Mouse (Mus musculus) spleen, postnatal 4 days (tissue): ENCODE data around the gene Cacna1i.

Experiments used
- DNase-seq, 2 experiments: peaks; one replicate each; pipeline ENCODE4 v3.0.0; 2022; ENCODE audit warnings: low spot score in 2 of 2

The Cacna1i gene

DNA sequence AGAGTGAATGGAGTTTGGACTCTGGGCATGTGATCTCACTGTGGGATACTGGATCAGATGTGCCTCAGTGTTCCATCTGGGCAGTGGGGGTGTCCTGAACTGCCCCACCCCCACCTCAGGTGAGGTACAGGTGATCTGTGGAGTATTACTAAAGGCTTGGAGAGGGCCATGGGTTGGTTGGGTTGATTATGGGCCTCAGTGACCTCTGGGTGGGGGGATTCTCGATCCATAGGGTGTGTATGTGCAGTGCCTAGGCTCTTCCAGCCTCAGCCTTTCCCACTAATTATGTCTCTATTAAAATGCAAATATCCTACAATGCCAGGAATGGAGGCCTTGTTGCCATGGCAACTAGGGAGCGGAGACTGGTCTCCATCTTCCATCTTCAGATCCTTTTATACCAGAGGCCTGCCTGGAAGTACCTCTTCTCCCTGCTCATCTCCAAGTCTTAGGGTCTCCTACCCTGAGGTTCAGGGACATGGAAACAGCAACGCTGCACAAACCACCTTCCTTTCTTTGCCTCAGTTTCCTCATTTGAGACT lies 15.1 kb upstream of the Cacna1i start:
- DNase-seq, result no peak

DNA sequence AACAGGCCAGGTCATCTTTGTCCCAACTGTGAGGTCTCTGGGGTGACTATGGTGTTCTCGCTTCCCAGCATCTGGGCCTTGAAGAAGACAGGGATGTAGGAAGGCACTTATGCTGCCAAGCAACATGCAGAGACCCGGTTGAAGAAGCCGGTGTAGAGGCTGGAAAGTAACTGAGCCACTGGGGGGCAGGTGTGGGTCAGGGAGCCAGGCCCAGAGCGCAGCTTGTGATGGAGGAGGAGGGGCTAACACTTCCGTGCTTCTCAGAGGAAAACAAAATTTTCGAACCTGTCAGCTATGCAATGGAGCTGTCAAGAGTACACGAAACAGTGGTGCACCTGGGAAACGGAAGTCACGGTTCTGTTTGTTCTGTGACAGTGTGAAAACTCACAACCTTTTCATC lies 9.9 kb upstream of the Cacna1i start:
- no peak for DNase-seq

DNA sequence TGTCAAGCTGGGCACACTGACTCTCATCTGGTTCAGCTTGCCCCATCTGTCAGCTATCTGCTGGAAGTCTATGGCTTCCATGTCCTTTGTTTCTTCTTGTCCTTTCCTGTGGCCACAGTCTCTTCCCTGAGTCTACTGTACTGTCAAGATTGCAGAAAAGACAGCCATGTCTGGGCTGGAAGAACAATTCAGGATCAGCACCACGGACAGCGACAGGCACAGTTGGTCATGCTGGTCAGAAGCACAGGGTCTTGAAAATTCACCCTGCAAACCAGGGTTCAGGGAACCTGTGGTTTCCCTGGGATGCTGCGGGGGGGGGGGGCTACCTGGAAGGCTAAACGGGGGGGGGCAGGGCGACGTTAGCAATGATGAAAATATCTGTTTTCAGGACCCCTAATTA lies 9.4 kb upstream of the Cacna1i start:
- DNase-seq, result peak in 1 of 2 experiments; percentile 86

DNA sequence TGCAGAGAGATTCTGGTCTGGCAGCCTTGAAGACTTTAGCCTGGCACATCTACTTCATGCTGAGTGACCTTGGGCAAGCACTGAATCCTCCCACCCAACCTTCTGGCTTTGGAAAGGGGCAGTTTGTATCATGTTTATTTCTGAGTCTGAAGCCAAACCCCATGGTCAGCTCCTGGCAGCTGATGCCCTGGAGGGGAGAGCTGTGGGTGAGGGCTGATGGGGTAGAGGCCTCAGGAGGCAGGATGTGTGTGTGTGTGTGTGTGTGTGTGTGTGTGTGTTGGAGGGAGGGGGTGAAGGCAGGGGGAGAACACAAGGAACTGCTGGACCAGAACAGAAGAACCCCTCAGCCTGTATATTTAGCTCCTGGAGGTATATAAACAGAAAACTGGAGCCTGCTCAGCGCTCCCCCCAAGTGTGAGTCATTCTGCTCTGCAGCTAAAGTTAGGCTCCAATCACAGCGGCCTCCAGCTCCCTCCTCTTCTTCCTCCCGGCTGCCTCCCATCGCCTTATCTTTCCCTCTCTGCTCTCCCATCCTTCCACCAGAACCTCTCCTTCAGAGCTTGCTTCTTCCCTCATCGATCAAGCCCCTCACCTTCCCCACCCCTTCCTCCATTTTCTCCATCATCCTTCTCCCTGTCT lies 8.8 kb upstream of the Cacna1i start:
- no peak for DNase-seq

DNA sequence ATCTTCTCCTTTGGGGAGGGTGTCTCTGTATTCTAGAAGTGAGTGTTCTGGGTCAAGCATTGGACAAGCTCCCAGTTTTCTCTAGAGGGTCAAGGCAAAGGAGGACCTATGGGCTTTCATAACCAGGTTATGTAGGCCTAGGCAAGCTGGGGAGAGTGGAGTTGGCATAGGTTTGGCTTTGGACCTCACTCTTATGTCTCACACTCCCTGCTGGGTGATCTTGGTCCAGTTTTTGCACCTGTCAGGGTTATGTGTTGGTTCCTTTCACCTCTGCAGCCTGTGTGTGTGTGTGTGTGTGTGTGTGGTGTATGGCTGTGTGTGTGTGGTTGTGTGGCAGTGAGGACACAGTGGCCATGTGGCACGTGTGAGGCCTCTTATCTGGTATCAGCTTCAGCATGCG lies 8.0 kb upstream of the Cacna1i start:
- DNase-seq, result no peak

DNA sequence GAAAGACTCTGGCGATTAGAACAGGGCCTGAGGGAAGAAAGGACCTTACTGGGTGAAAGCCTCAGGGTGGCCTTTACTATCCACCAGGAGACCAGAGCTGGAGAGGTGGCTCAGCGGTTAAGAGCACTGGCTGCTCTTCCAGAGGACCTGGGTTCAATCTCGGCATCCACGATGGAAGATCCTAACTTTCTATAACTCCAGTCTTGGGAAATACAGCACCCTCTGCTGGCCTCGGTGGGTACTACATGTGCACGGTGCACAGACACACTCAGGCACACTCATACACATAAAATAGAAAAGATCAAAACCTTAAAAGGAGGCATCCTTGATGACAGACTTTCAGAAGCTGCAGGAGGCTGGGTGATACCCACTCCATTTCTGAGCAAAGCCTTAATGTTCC lies 6.4 kb upstream of the Cacna1i start:
- peak; percentile 37 to 82 for DNase-seq

DNA sequence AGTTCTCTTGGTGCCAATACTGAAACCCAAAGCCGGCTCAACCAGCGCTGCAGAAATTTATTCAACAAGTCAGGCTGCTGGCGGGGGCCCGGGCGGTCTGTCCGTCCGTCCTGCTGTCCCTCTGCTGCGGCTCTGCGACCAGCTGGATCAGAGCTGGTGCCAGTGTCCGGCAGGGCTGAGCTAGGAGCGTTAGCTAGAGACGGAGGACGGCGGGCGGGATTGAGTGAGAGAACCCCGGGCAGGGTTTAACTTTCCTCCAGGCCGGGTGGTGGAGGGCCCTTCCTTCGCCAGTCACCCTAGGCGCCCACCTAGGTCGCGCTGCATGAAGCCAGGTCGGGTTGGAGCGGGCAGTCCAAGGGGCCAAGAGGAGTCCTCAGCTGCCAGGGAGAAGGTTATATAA lies 998 bp downstream of the Cacna1i start:
- DNase-seq, result no peak

DNA sequence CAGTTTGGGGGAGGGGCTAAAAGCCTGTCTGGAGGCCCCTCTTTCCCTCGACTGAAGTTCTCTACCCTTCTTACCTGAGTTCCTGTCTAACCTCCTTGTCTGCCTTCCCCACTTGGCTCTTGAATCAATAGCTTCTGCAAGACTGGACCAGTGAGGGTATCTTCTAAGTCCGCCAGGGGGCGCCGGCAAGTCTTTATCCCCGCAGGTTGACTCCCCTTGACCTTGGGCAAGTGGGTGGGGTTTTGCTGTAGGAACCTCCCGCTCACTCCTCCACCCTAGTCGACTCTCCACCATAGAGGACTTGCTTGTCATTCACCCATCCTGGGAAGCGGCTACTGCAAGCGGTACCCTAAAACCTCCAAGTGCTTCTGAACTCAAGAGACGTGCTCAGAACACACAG lies 2.4 kb downstream of the Cacna1i start:
- peak; percentile 74 to 89 for DNase-seq

DNA sequence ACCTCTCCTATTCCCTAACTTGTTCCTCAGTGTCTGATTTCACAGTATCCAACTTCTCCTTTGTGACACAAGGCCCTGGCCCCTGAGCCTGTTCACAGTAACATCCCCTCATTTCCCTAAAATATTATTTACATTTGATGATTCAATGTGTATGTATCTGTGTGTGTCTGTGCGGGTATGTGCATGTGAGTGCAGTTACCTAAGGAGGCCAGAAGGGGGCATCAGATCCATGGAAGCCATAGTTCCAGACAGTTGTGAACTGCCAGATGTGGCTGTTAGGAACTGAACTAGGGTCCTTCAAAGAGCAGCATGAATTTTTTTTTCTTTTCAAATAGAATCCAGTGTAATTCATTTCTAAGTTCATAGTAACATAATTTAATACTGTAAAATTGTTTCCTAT lies 10.1 kb downstream of the Cacna1i start:
- DNase-seq, result no peak

DNA sequence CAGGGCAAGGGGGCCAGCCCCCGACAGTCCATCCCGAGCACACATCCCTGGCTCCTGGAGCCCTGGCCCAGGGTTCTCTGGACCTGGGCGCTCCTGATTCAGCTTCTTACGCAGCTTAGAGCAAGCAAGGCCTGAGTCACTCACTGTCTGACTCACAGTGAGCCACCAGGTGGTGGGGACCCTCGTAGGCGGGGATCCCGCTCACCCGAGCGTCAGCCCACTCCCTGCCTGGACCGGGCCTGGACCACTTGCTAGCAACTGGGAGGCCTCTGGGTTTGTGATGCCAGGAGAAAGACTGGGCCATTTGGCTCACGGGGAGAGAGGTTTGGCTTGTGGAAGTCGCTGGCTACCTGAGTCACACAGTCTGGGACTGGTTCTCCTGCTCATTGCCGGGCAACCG lies 16.7 kb downstream of the Cacna1i start:
- DNase-seq, result no peak

DNA sequence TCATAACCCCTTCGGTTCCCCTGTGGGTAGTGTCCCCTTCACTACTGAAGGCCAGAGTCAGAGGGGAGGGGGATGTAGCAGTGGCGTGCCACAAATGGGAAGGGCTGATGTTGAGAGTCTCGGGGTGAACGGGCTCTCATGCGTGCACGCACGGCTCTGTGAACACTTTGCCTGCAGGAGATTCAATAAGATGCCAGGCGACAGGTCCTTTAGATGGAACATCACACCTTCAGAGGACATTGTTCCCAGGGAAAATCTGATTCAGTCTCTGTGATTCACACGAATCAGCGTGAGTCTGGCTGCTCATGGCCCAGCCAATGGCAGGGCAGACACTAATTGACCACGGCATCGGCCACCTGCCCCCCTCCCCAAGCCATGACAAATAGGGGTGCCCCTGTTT lies 17.1 kb downstream of the Cacna1i start:
- DNase-seq, result no peak

DNA sequence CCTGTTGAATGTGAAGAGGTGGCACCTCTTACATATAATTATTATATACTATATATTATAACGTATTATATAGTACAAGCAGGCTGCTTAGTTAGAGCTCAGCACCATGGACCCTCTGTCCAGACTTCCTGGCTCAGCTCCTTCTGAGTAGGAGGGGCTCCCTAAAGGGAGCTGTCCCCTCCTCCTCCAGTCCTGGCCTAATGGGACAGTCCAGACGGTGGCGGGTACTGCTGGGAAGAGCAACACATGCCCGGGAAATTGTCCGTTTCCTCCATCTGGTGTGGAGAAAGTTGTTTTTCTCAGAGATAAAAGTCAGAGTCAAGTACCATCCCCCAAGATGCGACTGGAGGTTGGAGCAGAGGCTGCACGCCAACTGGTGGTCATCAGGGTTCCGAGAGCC lies 19.1 kb downstream of the Cacna1i start:
- DNase-seq, result no peak

DNA sequence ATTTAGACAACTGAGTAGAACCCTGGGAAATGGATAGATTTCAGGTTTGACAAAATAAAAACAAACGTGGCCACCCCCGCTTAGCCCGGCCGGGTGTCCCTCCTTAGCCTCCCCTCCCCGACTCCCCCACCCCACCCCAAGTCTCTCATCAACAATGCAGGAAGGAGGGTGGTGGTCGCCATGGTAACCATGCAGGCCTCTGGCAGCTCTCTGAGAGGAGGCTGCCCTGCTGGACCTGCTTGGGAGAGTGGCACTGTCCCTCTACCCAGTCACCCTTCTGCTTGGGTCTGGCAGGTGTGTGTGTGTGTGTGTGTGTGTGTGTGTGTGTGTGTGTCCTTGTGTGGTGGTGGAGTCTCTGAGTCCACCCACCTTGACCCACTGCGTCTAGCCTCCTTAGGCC lies 27.7 kb downstream of the Cacna1i start:
- no peak for DNase-seq

DNA sequence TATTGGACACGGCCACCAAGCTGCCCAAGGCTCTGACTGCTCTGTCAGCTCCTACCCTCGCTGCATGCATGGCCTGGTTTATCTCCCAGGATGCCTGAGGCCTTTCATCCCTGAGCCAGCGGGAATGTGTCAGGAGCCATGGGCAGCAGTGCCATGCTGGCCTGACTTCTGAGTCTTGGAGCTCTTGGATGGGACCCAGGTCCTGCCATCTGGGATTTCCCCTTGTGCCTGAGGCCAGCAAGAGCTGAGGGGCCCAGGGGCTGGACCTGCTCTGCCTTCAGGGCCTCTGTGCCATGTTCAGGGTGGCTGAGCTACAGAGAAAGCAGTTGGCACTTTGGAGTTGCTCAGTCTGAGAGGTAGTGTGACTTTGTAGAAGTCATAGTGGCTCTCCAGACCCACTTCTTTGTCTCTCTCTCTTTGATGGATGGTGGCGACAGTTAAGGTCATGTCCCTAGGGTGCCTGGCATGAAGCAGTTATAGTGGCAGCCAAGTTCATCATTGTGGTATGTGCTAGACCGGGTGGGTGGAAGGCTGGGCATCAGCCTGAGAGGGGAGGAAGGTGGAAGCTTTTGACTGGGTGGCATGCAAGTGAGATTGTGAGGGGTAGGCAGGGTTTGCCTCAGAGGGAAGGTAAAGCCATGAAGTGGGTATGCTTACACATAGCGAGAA lies 30.1 kb downstream of the Cacna1i start:
- DNase-seq, result no peak

DNA sequence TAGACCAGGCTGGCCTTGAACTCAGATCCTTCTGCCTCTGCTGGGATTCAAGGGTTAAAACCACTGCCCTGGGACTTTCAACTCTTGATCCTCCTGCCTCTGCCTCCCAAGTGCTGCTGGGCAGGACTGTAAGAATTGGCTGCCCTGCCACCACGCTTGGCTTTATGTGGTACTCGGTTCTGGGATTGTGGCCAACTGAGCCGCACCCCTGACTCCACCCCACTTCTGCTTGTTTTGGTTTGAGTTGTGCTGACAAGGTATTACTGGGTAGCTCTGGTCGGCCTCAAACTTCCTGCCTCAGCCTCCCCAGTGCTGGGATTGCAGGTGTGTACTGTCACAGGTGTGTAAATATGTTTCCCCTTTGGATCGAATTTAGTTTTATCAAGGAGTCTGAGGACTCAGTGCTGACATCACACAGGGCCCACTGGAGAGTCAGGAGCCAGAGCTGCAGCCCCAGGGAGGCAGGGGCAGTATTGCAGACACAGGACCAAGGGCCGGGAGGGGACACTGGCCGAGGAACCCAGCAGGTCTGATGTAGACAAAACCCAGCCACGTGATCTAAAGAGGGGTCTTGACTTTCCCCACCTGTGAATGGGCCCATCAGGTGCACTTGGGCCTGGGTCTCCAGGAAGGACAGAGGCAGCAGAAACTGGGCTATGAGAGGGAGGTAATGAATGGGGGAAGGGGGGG lies 30.9 kb downstream of the Cacna1i start:
- DNase-seq, result no peak

DNA sequence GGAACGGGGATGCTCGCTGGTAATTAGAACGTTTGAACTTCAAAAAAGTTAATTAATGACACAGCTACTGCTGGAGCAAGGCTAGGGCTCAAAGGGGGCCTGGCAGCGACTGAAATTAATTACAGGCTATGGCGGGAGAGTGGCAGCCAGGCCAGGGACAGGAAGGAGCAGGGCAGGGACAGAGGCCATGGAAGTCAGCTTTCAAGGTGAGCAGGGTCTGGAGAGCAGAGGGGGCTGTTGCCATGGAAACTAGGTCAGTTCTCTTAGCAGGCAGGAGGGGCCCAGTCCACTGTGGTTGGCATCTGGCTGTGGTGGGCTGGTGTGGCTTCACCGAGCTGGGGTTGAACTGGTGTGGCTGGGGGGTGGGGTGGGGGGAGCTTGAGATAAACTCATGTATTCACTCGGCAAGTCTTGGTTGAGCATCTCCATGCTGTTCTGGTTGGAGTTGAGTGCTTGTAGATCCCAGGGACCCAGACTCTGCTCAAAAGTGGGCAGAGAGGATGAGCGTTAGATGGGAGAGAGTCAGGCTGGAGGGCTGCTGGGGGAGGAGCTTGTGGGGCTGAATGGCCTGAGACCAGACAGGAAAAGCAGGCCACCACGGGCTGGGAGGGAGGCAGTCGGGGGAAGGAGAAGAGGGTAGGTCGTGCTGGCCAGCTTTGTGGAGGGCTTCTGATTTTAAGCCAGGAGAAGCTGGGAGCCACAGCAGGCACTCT lies 31.7 kb downstream of the Cacna1i start:
- no peak for DNase-seq

DNA sequence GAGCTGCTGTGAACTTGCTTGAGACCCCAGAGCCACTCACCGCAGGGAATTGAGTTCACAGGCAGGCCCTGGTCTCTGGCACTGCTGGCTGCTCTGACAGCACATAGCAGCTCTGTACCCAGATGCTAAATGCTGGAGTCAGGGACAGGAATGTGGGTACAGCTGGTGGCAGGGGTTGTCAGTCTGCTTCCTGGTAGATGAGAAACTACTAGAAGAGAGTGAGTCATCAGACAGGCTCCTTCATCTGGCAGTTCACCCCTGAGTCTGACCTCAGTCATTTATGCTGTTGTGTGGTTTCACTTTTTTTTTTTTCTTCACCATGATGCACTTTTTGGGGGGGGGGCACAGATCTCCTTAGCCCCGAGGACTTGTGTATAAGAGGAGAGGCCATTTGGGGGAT lies 32.3 kb downstream of the Cacna1i start:
- DNase-seq, result no peak

DNA sequence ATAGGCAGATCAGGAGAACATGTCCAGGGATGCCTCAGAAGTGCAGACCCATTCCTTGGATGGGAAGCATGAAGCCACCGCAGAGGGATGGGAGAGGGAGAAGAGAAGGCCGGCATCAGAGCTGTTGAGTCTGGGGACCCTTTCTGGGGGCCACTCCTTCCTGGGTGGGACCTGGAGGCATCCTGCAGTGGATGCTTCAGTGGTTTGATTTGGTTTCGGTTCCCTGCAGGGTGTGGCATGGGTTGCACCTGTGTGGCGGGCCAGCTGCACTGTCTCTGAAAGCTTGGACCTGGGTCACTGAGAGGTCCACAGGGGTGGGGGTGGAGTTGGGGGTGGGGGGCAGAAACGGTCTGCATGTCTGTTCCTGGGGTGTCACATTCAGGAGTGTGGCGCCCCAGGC lies 32.9 kb downstream of the Cacna1i start:
- DNase-seq, result peak in 1 of 2 experiments; percentile 45

DNA sequence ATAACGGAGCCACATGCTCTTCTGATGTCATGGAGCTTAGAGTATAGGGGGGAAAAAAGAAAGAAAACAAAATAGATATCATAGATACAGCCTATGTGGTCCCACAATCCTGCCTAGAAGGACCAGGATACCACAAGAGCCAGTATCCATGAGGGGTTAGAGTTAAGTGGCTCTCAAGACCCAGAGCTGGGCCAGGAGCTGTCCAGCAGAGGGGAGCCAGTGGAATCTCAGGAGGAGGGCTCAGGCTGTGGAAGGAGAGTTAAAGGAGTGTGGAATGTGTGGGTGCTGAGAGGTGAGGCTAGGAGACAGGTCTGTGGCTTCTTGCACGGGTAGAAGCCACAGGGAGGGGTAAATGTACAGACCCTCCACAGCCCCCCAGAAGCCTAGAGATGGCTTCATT lies 38.2 kb downstream of the Cacna1i start:
- DNase-seq, result no peak

DNA sequence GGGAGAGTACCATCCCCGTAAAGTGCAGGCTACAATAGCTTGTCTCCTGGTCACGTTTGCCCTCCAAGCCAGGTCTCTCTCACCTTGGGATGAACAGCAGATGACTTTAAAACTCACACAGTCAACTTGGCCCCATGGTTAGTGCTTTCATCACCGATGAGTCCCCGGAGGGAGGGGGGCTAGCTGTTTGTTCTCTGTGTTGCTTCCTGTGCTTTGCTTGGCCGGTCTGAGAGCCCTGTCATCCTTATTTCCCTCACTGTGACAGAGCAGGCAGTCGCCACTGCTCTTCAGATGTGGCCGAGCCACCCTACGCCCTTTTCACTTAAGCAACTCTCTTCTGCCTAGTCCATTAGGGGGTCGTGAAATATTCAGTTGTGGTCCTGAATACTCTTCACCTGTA lies 38.7 kb downstream of the Cacna1i start:
- DNase-seq, result no peak

DNA sequence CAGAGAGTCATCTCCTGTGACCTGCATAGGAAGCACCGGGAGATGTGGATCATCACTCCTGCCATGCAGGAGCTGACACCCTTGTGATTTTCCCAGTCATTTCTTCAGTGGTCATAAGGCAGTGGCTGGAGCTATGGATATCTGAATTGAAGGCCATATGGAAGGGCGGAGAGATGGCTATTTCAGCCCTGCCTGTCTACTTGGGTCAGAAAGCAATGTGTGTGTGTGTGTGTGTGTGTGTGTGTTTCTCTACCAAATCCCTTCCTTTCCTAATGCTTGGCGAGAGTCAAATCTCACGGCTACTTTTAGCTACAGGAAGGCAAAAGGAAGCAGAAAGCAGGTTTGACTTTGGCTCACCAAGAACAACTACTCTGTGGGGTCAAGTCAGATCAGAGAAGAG lies 39.9 kb downstream of the Cacna1i start:
- DNase-seq, result no peak

DNA sequence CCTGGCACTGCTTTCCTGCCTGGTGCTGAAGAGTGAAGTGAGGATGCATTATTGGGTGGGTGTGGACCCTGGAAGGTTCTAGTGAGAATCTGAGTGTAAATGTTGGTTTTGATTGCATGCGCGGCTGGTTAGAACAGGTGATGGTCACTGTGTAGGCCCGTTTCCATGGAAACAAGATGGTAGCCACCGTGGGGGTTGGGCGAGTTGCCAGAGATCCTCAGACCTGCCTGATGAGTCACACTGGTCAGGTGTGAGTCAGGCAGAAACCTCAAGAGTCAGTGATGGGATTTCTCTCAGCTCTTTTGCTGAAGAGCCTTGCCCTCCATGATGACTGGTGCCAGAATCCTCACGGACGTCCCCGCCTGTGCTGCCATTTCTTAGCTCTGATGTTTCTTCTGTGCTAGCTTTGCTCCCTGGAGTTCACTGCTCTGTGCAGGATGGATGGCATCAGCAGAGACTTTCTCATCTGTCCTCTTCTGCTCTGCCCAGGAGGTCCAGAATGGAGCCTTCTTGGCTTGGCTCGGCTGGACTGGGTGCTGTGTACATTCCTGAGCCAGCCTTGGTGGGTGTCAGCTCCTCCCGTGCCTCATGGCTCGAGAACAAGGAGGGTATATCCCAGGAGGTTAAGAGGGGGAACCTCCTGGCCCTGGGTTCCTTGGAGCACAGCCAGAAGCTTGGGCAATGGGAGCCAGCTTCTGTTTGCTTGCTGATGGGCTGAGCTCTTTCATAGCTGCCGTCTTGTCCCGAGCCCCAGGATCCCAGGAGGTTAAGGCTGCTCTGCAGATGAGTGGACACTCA lies 40.9 kb downstream of the Cacna1i start:
- no peak for DNase-seq
